Mouse (Mus musculus): ENCODE data around the gene Gm20509. TPM values are rescaled to one million over a fixed set of nuclear protein-coding genes. Genes with fewer than 3 reads are reported as not detected.
"Not testable (repeated sequence)": the region's sequence is repeated elsewhere in the genome, so short reads cannot be mapped to it uniquely, and the experiment has no call there.

Gene Gm20509
- total RNA-seq, 1 experiment = not detected

DNA sequence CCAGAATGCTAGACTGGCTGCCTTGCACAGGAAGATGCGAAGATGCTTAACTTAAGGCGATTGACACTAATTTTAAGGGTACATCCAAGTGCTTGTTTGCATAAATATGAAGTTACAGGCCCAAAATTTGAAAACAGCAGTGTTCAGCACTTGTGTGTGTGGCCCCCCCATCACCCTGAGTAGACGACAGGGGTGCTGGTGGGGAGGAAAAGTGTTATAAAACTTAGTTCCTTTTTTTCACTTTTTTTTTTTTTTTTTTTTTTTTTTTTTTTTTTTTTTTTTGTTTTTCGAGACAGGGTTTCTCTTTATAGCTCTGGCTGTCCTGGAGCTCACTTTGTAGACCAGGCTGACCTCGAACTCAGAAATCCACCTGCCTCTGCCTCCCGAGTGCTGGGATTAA lies 14.4 kb downstream of the Gm20509 start:
- not testable (repeated sequence) for DNase-seq (ENCODE audit: low read depth, low spot score)
- peaks cover 30% of the 10 kb centered on the region for H3K36me3 ChIP-seq (ENCODE audit: control insufficient read depth, insufficient read depth, low read length, poor library complexity, severe bottlenecking)
- peak; percentile 71; the same call in 1 of the 2 replicates for TF ChIP-seq ZNF384 (IDR thresholded peaks at IDR 0.05; ENCODE audit: low read depth, low read length)

DNA sequence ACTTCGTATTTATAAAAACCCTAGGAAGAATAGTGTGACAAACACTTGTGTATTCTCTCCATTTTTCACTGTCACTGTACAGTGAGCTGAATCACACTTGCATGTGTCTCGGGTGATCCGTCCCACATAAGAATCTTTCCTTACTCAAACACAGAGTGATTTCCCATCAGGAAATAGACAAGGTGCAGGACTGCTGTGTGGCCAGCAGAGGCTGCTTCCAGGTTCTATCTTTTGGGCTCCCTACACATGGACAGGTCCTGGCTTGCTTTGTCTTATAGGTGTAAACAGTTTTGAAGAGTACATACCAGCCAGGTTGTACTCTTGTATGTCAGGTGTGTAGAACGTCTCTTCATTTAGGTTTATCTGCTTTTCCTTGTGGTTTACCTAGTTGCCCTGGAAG lies 15.7 kb downstream of the Gm20509 start:
- H3K4me3 ChIP-seq (ENCODE audit: insufficient read depth in 1 of 2, low read depth in 1 of 2, low read length in 2 of 2, poor library complexity in 1 of 2, severe bottlenecking in 1 of 2) = no peak overlapping the region
- no peak for TF ChIP-seq ZNF384 (IDR thresholded peaks at IDR 0.05; ENCODE audit: low read depth, low read length)
- no peak for TF ChIP-seq ZC3H11A (IDR thresholded peaks at IDR 0.05; ENCODE audit: borderline replicate concordance, low read depth, low read length)
- TF ChIP-seq HCFC1 (IDR thresholded peaks at IDR 0.05; ENCODE audit: borderline replicate concordance, insufficient read depth, low read length) = no peak
- no peak for TF ChIP-seq CHD2 (IDR thresholded peaks at IDR 0.05; ENCODE audit: low read depth, low read length)
- TF ChIP-seq MAFK (IDR thresholded peaks at IDR 0.05; ENCODE audit: insufficient read depth, low read depth, low read length) = no peak
- no peak overlapping the region for H3K27ac ChIP-seq (ENCODE audit: insufficient read depth, low read depth, low read length, poor library complexity, severe bottlenecking)
- H3K36me3 ChIP-seq (ENCODE audit: control insufficient read depth, insufficient read depth, low read length, poor library complexity, severe bottlenecking) = peaks cover 36% of the 10 kb centered on the region
- H3K9ac ChIP-seq (ENCODE audit: insufficient read depth, low read depth, low read length, poor library complexity, severe bottlenecking) = no peak overlapping the region
- no peak for DNase-seq (ENCODE audit: low read depth, low spot score)
- H3K9me3 ChIP-seq (ENCODE audit: control insufficient read depth, insufficient read depth, low read depth, low read length) = no peaks in the 10 kb centered on the region
- H3K4me1 ChIP-seq (ENCODE audit: control insufficient read depth in 2 of 2, insufficient read depth in 2 of 2, low read length in 2 of 2, poor library complexity in 1 of 2) = 0 out of 4 replicates have a peak, but pooled peaks cover 0 to 2% of the 10 kb centered on the region in 2 experiments
- in situ Hi-C loops (cut with MboI; ENCODE audit: low sequenced_read_pairs in 2 of 2, unreplicated experiment in 2 of 2) = no loop called here

More for the DNA sequence above, 14.4 kb downstream of the Gm20509 start:
- H3K4me3 ChIP-seq (ENCODE audit: insufficient read depth in 1 of 2, low read depth in 1 of 2, low read length in 2 of 2, poor library complexity in 1 of 2, severe bottlenecking in 1 of 2); in situ Hi-C loops (cut with MboI; ENCODE audit: low sequenced_read_pairs in 2 of 2, unreplicated experiment in 2 of 2); H3K4me1 ChIP-seq (ENCODE audit: control insufficient read depth in 2 of 2, insufficient read depth in 2 of 2, low read length in 2 of 2, poor library complexity in 1 of 2); H3K9ac ChIP-seq (ENCODE audit: insufficient read depth, low read depth, low read length, poor library complexity, severe bottlenecking); H3K27ac ChIP-seq (ENCODE audit: insufficient read depth, low read depth, low read length, poor library complexity, severe bottlenecking); H3K9me3 ChIP-seq (ENCODE audit: control insufficient read depth, insufficient read depth, low read depth, low read length): not testable (repeated sequence)

DNA sequence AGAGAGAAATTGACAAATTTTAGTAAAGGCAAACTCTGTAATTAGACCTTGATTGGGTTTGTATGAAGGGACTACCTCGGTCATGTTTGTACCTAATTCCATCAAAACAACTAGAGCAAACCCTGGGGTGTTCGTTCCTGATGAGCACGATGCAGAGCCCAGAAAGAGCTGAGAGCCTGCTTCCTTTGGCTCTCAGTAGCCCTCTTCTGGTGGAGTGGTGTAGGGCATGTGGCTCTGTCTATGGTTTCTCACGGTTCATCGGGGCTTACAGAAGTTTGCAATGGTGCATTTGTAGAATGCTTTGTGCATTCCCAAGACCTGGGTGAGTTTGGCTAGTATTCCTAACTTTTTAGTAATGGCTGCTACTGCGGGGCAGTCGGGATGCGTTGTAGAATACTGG lies 19.5 kb downstream of the Gm20509 start:
- H3K36me3 ChIP-seq (ENCODE audit: control insufficient read depth, insufficient read depth, low read length, poor library complexity, severe bottlenecking) = peaks cover 52% of the 10 kb centered on the region
- H3K9me3 ChIP-seq (ENCODE audit: control insufficient read depth, insufficient read depth, low read depth, low read length) = no peaks in the 10 kb centered on the region
- DNase-seq (ENCODE audit: low read depth, low spot score) = no peak
- H3K27ac ChIP-seq (ENCODE audit: insufficient read depth, low read depth, low read length, poor library complexity, severe bottlenecking) = no peak overlapping the region
- in situ Hi-C loops (cut with MboI; ENCODE audit: low sequenced_read_pairs in 2 of 2, unreplicated experiment in 2 of 2) = no loop called here
- H3K4me3 ChIP-seq (ENCODE audit: insufficient read depth in 1 of 2, low read depth in 1 of 2, low read length in 2 of 2, poor library complexity in 1 of 2, severe bottlenecking in 1 of 2) = no peak overlapping the region
- H3K9ac ChIP-seq (ENCODE audit: insufficient read depth, low read depth, low read length, poor library complexity, severe bottlenecking) = no peak overlapping the region
- peaks cover 0 to 8% of the 10 kb centered on the region in 2 experiments; a peak in 2 of 4 replicates for H3K4me1 ChIP-seq (ENCODE audit: control insufficient read depth in 2 of 2, insufficient read depth in 2 of 2, low read length in 2 of 2, poor library complexity in 1 of 2)
- TF ChIP-seq MAFK (IDR thresholded peaks at IDR 0.05; ENCODE audit: insufficient read depth, low read depth, low read length) (no peak), HCFC1 (IDR thresholded peaks at IDR 0.05; ENCODE audit: borderline replicate concordance, insufficient read depth, low read length) (no peak), ZC3H11A (IDR thresholded peaks at IDR 0.05; ENCODE audit: borderline replicate concordance, low read depth, low read length) (no peak), CHD2 (IDR thresholded peaks at IDR 0.05; ENCODE audit: low read depth, low read length) (no peak), ZNF384 (IDR thresholded peaks at IDR 0.05; ENCODE audit: low read depth, low read length) (no peak)

DNA sequence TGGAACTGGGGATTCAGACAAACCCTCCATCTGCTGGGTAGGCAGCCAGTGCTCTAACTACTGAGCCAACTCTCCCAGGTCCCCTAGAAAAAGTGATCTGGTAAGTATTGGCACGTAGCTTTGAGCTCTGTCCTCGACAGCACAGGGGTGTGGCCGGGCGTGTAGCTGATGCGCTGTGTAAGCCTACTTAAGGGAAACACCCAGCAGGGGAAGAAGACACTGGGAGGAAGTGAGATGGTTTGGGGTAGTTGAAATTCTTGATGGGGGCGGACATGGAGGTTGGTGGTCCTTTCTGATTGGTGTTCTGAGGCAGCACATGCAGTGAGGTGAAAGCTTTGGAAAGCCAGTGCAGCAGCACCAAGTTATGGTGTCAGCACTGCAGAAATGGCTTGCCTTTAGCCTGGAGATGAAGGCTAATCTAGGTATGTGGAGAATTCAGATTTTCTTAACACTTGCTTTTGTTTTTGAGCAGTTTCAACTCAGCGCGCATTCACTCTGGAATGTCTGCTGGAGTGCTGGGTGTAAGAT lies 22.8 kb downstream of the Gm20509 start:
- no peak overlapping the region for H3K4me3 ChIP-seq (ENCODE audit: insufficient read depth in 1 of 2, low read depth in 1 of 2, low read length in 2 of 2, poor library complexity in 1 of 2, severe bottlenecking in 1 of 2)
- peaks cover 0 to 12% of the 10 kb centered on the region in 2 experiments; a peak in 2 of 4 replicates for H3K4me1 ChIP-seq (ENCODE audit: control insufficient read depth in 2 of 2, insufficient read depth in 2 of 2, low read length in 2 of 2, poor library complexity in 1 of 2)
- TF ChIP-seq MAFK (IDR thresholded peaks at IDR 0.05; ENCODE audit: insufficient read depth, low read depth, low read length) (no peak), HCFC1 (IDR thresholded peaks at IDR 0.05; ENCODE audit: borderline replicate concordance, insufficient read depth, low read length) (no peak), ZNF384 (IDR thresholded peaks at IDR 0.05; ENCODE audit: low read depth, low read length) (no peak), CHD2 (IDR thresholded peaks at IDR 0.05; ENCODE audit: low read depth, low read length) (no peak), ZC3H11A (IDR thresholded peaks at IDR 0.05; ENCODE audit: borderline replicate concordance, low read depth, low read length) (no peak)
- H3K27ac ChIP-seq (ENCODE audit: insufficient read depth, low read depth, low read length, poor library complexity, severe bottlenecking) = peak overlapping the region; percentile 0; the same call in 1 of the 2 replicates
- H3K9me3 ChIP-seq (ENCODE audit: control insufficient read depth, insufficient read depth, low read depth, low read length) = no peaks in the 10 kb centered on the region
- no peak for DNase-seq (ENCODE audit: low read depth, low spot score)
- H3K36me3 ChIP-seq (ENCODE audit: control insufficient read depth, insufficient read depth, low read length, poor library complexity, severe bottlenecking) = peaks cover 60% of the 10 kb centered on the region
- no peak overlapping the region for H3K9ac ChIP-seq (ENCODE audit: insufficient read depth, low read depth, low read length, poor library complexity, severe bottlenecking)
- in situ Hi-C loops (cut with MboI; ENCODE audit: low sequenced_read_pairs in 2 of 2, unreplicated experiment in 2 of 2) = no loop called here

DNA sequence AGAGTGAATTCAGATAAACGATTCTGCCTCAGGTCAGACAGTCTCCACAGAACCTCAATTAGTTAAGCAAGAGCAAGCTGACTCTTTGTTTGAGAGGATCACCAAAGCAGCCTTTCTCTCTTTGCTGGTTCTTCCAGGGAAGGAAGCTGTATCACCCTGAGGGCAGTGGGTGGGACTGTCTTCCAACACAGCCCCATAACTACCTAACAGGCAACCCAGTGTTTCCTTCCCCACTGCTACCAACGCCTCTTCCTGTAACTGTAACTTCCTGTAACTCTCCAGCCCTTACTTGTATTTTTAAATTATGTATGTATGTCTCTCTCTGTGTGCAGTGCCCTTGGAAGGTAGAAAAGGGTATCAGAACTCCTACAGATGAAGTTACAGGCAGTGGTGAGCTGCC lies 25.2 kb downstream of the Gm20509 start:
- Histone ChIP-seq H3K9me3 (ENCODE audit: control insufficient read depth, insufficient read depth, low read depth, low read length) (no peaks in the 10 kb centered on the region), H3K27ac (ENCODE audit: insufficient read depth, low read depth, low read length, poor library complexity, severe bottlenecking) (peak overlapping the region; percentile 59; the same call in 1 of the 2 replicates), H3K4me1 (ENCODE audit: control insufficient read depth in 2 of 2, insufficient read depth in 2 of 2, low read length in 2 of 2, poor library complexity in 1 of 2) (peaks cover 0 to 13% of the 10 kb centered on the region in 2 experiments; a peak in 2 of 4 replicates), H3K4me3 (ENCODE audit: insufficient read depth in 1 of 2, low read depth in 1 of 2, low read length in 2 of 2, poor library complexity in 1 of 2, severe bottlenecking in 1 of 2) (no peak overlapping the region), H3K36me3 (ENCODE audit: control insufficient read depth, insufficient read depth, low read length, poor library complexity, severe bottlenecking) (peaks cover 45% of the 10 kb centered on the region), H3K9ac (ENCODE audit: insufficient read depth, low read depth, low read length, poor library complexity, severe bottlenecking) (no peak overlapping the region)
- in situ Hi-C loops (cut with MboI; ENCODE audit: low sequenced_read_pairs in 2 of 2, unreplicated experiment in 2 of 2) = no loop called here
- no peak for TF ChIP-seq ZC3H11A (IDR thresholded peaks at IDR 0.05; ENCODE audit: borderline replicate concordance, low read depth, low read length)
- no peak for TF ChIP-seq ZNF384 (IDR thresholded peaks at IDR 0.05; ENCODE audit: low read depth, low read length)
- no peak for TF ChIP-seq HCFC1 (IDR thresholded peaks at IDR 0.05; ENCODE audit: borderline replicate concordance, insufficient read depth, low read length)
- no peak for TF ChIP-seq CHD2 (IDR thresholded peaks at IDR 0.05; ENCODE audit: low read depth, low read length)
- TF ChIP-seq MAFK (IDR thresholded peaks at IDR 0.05; ENCODE audit: insufficient read depth, low read depth, low read length) = no peak
- DNase-seq (ENCODE audit: low read depth, low spot score) = no peak
